Mouse (Mus musculus) brain, embryonic 14.5 days (tissue): Measurements from ENCODE around the gene Rasgef1b.

ENCODE experiments used
- CTCF ChIP-seq: fragments of 200-500 bp; IDR thresholded peaks from 2 replicates; pipeline ENCODE4 v1.5.1; 2012; ENCODE audit warnings: inconsistent platforms, mild to moderate bottlenecking, moderate library complexity, borderline replicate concordance; ENCODE audit not compliant: insufficient read depth, insufficient read length; ENCODE audit errors: extremely low read depth
- POLR2A ChIP-seq: fragments of 200-500 bp; IDR thresholded peaks from 2 replicates; pipeline ENCODE4 v1.6.1; 2012; ENCODE audit warnings: mild to moderate bottlenecking, inconsistent platforms, borderline replicate concordance; ENCODE audit not compliant: poor library complexity, insufficient read depth, insufficient read length, severe bottlenecking; ENCODE audit errors: extremely low read depth

- TF ChIP-seq CTCF (no peak), POLR2A (no peak)
Observed at GRCm38 (mm10) chr5:99238150-99238549, 490.7 kb downstream of the Rasgef1b start.
